Mouse (Mus musculus) kidney, adult 2 months (tissue): ENCODE measurements around the gene Adk. TPM values are rescaled to one million over a fixed set of nuclear protein-coding genes. Genes with fewer than 3 reads are reported as not detected.

ENCODE experiments used
- DNase-seq: peaks from one replicate; pipeline ENCODE4 v3.0.0; 2021
- H3K27ac ChIP-seq: fragments of 200-500 bp; 2 replicates; pipeline ENCODE4 v1.5.1; 2012; ENCODE audit warnings: low read depth, low read length, control low read depth, inconsistent platforms; ENCODE audit not compliant: insufficient read depth
- H3K27me3 ChIP-seq: fragments of 200-500 bp; replicated peaks from 2 replicates; pipeline ENCODE4 v1.6.1; 2012; ENCODE audit warnings: mild to moderate bottlenecking, moderate library complexity, low read length, inconsistent platforms; ENCODE audit not compliant: control insufficient read depth, insufficient read depth
- H3K36me3 ChIP-seq: fragments of 200-500 bp; 2 replicates; pipeline ENCODE4 v1.6.1; 2012; ENCODE audit warnings: mild to moderate bottlenecking, moderate library complexity, low read length, inconsistent platforms; ENCODE audit not compliant: control insufficient read depth, insufficient read depth
- H3K4me1 ChIP-seq: fragments of 200-500 bp; 2 replicates; pipeline ENCODE4 v1.6.1; 2011; ENCODE audit warnings: low read length; ENCODE audit not compliant: control insufficient read depth, insufficient read depth
- H3K4me3 ChIP-seq: fragments of 200-500 bp; 2 replicates; pipeline ENCODE4 v1.5.1; 2011; ENCODE audit warnings: mild to moderate bottlenecking, low read depth, low read length, control low read depth; ENCODE audit not compliant: insufficient read depth
- CTCF ChIP-seq: fragments of 200-500 bp; conservative IDR thresholded peaks from 2 replicates; pipeline ENCODE4 v1.5.1; 2011; ENCODE audit warnings: low read depth, mild to moderate bottlenecking, control low read depth, low read length, moderate library complexity, mixed read lengths; ENCODE audit not compliant: insufficient read depth, insufficient read length
- POLR2A ChIP-seq: fragments of 200-500 bp; IDR thresholded peaks from one replicate; pipeline ENCODE4 v1.6.1; 2011; ENCODE audit warnings: low read depth, low read length, control low read depth
- WGBS: fragments of 180-500 bp; shearing (Covaris S2); methylation state at CpG from one replicate; pipeline ENCODE4 v1.1.7; 2018; 5-methylcytosine and 5-hydroxymethylcytosine counted together
- polyA plus RNA-seq: library from polyadenylated mRNA; depleted of rRNA; stranded (reverse); fragments of >200 nt; gene quantifications from 2 replicates; pipeline ENCODE4 v1.2.3, GENCODE M21; 2012

Gene Adk
- polyA plus RNA-seq, 1 experiment = 121 TPM

DNA sequence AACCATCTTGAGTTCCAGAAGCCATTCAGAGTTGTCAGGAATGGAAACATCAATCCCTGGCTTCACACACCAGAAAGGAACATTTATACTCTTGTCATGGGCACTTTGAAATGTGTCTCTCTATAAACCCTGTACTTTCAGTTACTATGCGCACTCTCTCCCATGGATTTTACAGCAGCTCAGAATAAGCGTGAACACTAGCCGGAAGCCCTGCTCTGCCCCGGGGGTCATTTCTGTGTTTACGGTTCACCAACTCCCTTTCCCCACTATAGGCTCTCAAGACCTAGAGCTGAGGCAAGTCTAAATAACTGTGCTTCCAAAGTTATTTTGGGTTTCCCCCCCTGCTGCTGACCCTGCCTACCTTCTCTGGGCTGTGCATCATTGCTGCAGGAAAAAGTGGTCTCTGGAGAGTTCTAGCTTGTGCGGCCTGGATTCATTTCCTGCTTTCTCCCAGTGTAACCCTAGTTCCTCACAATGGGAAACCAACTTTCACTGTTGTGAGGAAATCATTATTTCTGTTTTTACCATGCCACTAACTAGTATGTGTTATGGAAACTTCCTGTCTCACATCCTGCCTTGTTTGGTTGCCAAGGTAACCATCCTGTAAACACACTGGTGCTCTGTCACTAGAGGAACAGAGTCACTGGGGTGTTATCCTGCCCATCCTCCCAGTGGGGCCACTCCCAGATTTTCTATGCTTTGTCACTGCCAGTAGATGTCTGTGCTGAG, 20.4 kb upstream of the Adk start:
- H3K36me3 ChIP-seq = peaks cover 9% of the 10 kb centered on the region
- 23% methylated on average over 6 of the region's 6 CpGs for WGBS

DNA sequence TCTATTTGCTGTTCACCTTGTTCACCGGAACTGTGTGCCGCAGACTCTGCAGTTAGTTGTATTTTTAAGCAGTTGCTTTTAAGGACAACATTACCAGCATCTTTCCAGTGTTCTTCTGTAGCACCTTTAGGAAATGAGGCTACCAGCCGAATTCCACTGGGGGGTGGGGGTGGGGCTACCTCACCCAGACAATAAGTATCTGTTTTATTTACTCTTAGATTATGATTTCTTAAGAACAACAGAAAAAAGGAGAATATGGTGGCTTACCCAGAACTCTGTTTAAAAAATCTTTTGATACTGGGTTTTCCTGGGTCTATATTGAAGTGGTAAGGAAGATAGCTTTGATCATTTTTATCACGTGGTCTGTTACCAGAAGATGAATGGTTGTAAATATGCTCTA, 18.1 kb upstream of the Adk start:
- no peak overlapping the region for H3K4me3 ChIP-seq
- no peaks in the 10 kb centered on the region for H3K27me3 ChIP-seq
- WGBS = 86% methylated on average over 4 of the region's 4 CpGs
- DNase-seq = no peak
- no peak overlapping the region for H3K27ac ChIP-seq
- TF ChIP-seq CTCF = no peak
- peaks cover 13% of the 10 kb centered on the region for H3K36me3 ChIP-seq
- peaks cover 5% of the 10 kb centered on the region; the same call in 1 of the 2 replicates for H3K4me1 ChIP-seq

More for the DNA sequence above, 20.4 kb upstream of the Adk start:
- TF ChIP-seq POLR2A (no peak), CTCF (no peak)
- Histone ChIP-seq H3K4me3 (no peak overlapping the region), H3K27ac (peak overlapping the region; percentile 37), H3K4me1 (peaks cover 5% of the 10 kb centered on the region; the same call in 1 of the 2 replicates), H3K27me3 (no peaks in the 10 kb centered on the region)
- DNase-seq = peak; percentile 89

DNA sequence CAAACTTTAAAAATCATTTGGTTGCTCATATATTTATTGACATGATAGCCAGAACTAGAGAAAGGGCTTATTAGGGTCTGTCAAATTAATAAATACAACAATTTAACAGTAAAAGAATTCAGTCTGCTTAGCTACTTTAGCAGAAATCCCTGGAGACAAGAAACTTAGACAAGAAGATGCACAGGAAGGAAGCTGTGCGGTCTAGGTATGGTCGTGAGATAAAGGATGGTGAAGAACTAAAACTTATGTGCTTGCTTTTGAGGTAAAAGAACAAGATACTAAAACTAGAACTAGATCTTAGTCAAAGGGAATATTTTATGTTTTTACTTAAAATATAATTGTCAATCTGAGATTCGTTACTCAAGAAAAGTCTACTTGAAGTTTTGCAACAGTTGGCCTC, 17.6 kb upstream of the Adk start:
- Histone ChIP-seq H3K4me1 (peaks cover 5% of the 10 kb centered on the region; the same call in 1 of the 2 replicates), H3K27me3 (no peaks in the 10 kb centered on the region), H3K4me3 (no peak overlapping the region), H3K36me3 (peaks cover 15% of the 10 kb centered on the region), H3K27ac (no peak overlapping the region)
- TF ChIP-seq POLR2A (no peak), CTCF (no peak)
- 89% methylated on average over 3 of the region's 3 CpGs for WGBS
- DNase-seq = no peak

DNA sequence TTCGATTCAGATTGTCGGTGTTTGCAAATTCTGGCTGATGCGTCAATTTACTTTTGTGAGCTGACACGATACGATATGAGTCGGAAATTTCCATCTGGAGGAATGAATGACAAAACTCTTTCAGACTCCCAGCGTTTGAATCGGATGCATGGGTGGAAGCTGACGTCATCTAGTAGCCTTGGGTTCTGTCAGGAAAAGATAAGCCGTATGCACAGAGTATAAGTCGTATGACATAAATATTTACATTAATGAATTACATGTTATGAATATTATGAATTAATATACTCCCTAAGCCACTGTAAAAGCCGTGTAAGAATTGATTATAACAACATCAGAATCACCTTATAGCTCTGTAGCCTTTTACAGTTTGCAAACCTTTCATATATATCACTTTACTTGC, 13.3 kb upstream of the Adk start:
- 87% methylated on average over 12 of the region's 12 CpGs for WGBS
- TF ChIP-seq CTCF = no peak
- TF ChIP-seq POLR2A = no peak

DNA sequence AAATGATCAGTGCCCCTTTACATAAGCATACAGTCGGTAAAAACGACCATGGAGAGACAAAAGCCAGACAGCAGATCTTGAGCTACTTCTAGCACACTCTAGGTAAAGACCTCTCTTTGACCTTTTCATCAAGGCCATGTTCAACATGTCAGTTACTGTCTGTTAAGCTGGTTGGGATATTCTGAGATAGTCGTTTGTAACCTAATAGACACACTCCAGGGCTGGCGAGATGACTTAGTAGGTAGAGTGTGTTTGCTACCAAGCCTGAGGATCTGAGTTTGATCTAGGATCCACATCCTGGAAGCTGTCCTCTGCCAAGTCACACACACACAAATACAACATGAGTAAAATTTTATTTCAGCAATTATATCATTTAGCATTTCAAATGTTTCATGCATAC, 12.8 kb upstream of the Adk start:
- H3K4me3 ChIP-seq = no peak overlapping the region
- H3K36me3 ChIP-seq = peaks cover 14% of the 10 kb centered on the region
- WGBS = 80% methylated on average over 4 of the region's 4 CpGs
- H3K27me3 ChIP-seq = no peaks in the 10 kb centered on the region
- no peak for DNase-seq
- H3K4me1 ChIP-seq = no peaks in the 10 kb centered on the region
- no peak for TF ChIP-seq CTCF
- TF ChIP-seq POLR2A = no peak
- H3K27ac ChIP-seq = no peak overlapping the region

More for the DNA sequence above, 13.3 kb upstream of the Adk start:
- H3K4me1 ChIP-seq = no peaks in the 10 kb centered on the region
- no peaks in the 10 kb centered on the region for H3K27me3 ChIP-seq
- H3K4me3 ChIP-seq = no peak overlapping the region
- H3K36me3 ChIP-seq = peaks cover 14% of the 10 kb centered on the region
- no peak overlapping the region for H3K27ac ChIP-seq
- no peak for DNase-seq

DNA sequence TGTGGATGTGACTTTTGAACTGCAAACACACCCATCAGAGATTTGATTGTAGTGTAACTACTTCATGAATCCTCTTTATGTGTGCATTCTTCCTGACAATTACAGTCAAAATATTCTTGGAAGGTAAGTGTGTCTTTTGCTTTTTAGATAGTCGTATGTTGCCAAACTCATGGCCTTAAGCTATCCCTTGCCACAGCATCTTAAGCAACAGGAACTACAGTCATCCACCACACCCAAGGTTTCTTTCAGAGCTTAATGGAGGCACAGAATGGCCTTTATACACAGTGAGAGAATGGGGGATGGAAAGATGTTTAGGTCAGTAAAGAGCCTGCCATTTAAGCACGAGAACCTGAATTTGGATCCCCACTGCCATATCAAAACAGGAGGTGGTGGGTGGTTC, 4.5 kb upstream of the Adk start:
- TF ChIP-seq POLR2A = no peak
- TF ChIP-seq CTCF = no peak
- peaks cover 3% of the 10 kb centered on the region; the same call in 1 of the 2 replicates for H3K4me1 ChIP-seq
- no peak overlapping the region for H3K27ac ChIP-seq
- DNase-seq = no peak
- no peak overlapping the region for H3K4me3 ChIP-seq
- H3K36me3 ChIP-seq = no peaks in the 10 kb centered on the region; the same call in 1 of the 2 replicates
- 66% methylated on average over 2 of the region's 2 CpGs for WGBS
- no peaks in the 10 kb centered on the region for H3K27me3 ChIP-seq

DNA sequence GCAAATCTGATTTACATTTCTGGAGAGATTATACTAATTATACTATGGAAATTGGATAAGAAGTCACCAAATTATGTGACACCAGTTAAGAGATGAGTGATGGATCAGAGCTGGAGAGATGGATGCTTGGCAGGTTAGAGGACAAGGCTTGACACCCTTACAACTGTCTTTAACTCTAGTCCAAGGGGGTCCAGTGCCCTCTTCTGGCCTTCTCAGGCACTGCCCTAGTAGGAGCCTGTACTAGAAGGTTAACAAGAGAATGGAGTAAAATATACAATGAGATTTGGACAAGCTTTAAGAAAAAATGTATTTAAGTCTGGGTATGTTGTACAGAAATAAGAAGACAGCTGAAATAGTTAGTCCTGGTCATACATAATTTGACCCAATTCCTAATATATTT, 3.5 kb upstream of the Adk start:
- Histone ChIP-seq H3K27me3 (no peaks in the 10 kb centered on the region), H3K27ac (no peak overlapping the region), H3K36me3 (no peaks in the 10 kb centered on the region; the same call in 1 of the 2 replicates), H3K4me3 (no peak overlapping the region), H3K4me1 (peaks cover 3% of the 10 kb centered on the region; the same call in 1 of the 2 replicates)
- DNase-seq = peak; percentile 59
- TF ChIP-seq CTCF (peak; percentile 66), POLR2A (no peak)
